Mouse (Mus musculus) limb, embryonic 14.5 days (tissue): Measurements from ENCODE around the gene Gabarapl2. TPM values are rescaled to one million over a fixed set of nuclear protein-coding genes. Genes with fewer than 3 reads are reported as not detected.
"Not testable (repeated sequence)": the region's sequence is repeated elsewhere in the genome, so short reads cannot be mapped to it uniquely, and the experiment has no call there.

Source experiments
- ATAC-seq: fragments of 200-750 bp; cut with Nextera tagmentation; 2 replicates; pipeline ENCODE4 v1.8.0; 2017; ENCODE audit warnings: low read depth, moderate number of reproducible peaks, moderate TSS enrichment; ENCODE audit not compliant: low FRiP score
- DNase-seq: peaks from one replicate; pipeline ENCODE4 v3.0.0-alpha.2; 2015; ENCODE audit warnings: low spot score
- H3K27ac ChIP-seq: fragments of 300-500 bp; sonication (generic); replicated peaks from 2 replicates; pipeline ENCODE4 v1.5.1; 2014; ENCODE audit warnings: low read depth, mild to moderate bottlenecking, low read length, moderate library complexity, mixed read lengths
- H3K27me3 ChIP-seq: fragments of 300-500 bp; sonication (generic); 2 replicates; pipeline ENCODE4 v1.6.1; 2014; ENCODE audit warnings: low read length, mixed read lengths; ENCODE audit not compliant: control insufficient read depth, insufficient read depth
- H3K36me3 ChIP-seq: fragments of 300-500 bp; sonication (generic); 2 replicates; pipeline ENCODE4 v1.6.1; 2014; ENCODE audit warnings: mild to moderate bottlenecking, low read length, moderate library complexity, mixed read lengths; ENCODE audit not compliant: control insufficient read depth, insufficient read depth
- H3K4me1 ChIP-seq: fragments of 300-500 bp; sonication (generic); 2 replicates; pipeline ENCODE4 v1.6.1; 2014; ENCODE audit warnings: antibody characterized with exemption, low read length, mixed read lengths; ENCODE audit not compliant: control insufficient read depth, insufficient read depth
- H3K4me2 ChIP-seq: fragments of 300-500 bp; sonication (generic); replicated peaks from 2 replicates; pipeline ENCODE4 v1.6.1; 2014; ENCODE audit warnings: low read depth, mild to moderate bottlenecking, low read length, moderate library complexity; ENCODE audit not compliant: severe bottlenecking
- H3K4me3 ChIP-seq: fragments of 300-500 bp; sonication (generic); replicated peaks from 2 replicates; pipeline ENCODE4 v1.5.1; 2014; ENCODE audit warnings: low read length
- H3K9ac ChIP-seq: fragments of 300-500 bp; sonication (generic); 2 replicates; pipeline ENCODE4 v1.6.1; 2014; ENCODE audit warnings: mild to moderate bottlenecking, low read depth, low read length, moderate library complexity; ENCODE audit not compliant: severe bottlenecking
- H3K9me3 ChIP-seq: fragments of 300-500 bp; sonication (generic); 2 replicates; pipeline ENCODE4 v1.6.1; 2016; ENCODE audit warnings: low read length; ENCODE audit not compliant: control insufficient read depth
- POLR2A ChIP-seq: fragments of 200-500 bp; IDR thresholded peaks from 2 replicates; pipeline ENCODE4 v1.8.0; 2012; ENCODE audit warnings: inconsistent platforms, mild to moderate bottlenecking, moderate library complexity, borderline replicate concordance; ENCODE audit not compliant: insufficient read depth, insufficient read length; ENCODE audit errors: extremely low read depth
- WGBS: fragments of 180-500 bp; shearing (Covaris S2); extraction: QIAGEN DNeasy Blood & Tissue Kit; methylation state at CpG from one replicate; pipeline ENCODE4 v1.1.7; 2014; 5-methylcytosine and 5-hydroxymethylcytosine counted together
- polyA plus RNA-seq, 2 experiments: library from polyadenylated mRNA; depleted of rRNA in 1 of 2; stranded (reverse) in 1 of 2; unstranded in 1 of 2; fragments of >200 nt; fragmentation: Nextera tagmentation in 1 of 2; extraction: Ambion mirVana in 1 of 2; gene quantifications; 2 replicates each; pipeline versions ENCODE4 v1.2.1 to v1.2.3; 2012 to 2014

The Gabarapl2 gene
- polyA plus RNA-seq, 2 experiments: 56.6 to 148 TPM

DNA sequence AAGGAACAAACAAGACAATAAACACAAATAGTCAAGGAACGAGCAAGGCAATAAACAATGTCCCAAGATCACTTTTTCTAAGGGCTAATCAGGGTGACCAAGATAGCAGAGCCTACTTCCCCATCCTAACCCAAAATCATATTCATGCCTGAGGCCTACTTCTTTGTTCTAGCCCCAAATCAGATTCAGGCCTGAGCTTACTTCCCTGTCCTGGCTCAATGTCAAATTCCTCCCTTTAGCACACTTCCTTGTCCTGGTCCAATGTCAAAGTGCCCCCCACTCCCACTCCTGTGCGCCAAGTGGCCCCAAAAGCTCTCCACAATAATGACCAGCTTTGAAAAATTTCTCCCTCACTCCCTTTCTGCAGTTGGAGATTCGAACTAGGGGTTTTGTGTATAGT, 3.3 kb upstream of the Gabarapl2 start:
- WGBS: 74% methylated on average over 3 of the region's 3 CpGs
- no peak for TF ChIP-seq POLR2A
- Histone ChIP-seq H3K9ac (no peak overlapping the region), H3K36me3 (peaks cover 4% of the 10 kb centered on the region), H3K4me1 (peaks cover 19% of the 10 kb centered on the region), H3K27ac (no peak overlapping the region), H3K9me3 (no peaks in the 10 kb centered on the region), H3K27me3 (no peaks in the 10 kb centered on the region), H3K4me2 (no peak overlapping the region), H3K4me3 (no peak overlapping the region)
- DNase-seq: no peak
- ATAC-seq: no peak

DNA sequence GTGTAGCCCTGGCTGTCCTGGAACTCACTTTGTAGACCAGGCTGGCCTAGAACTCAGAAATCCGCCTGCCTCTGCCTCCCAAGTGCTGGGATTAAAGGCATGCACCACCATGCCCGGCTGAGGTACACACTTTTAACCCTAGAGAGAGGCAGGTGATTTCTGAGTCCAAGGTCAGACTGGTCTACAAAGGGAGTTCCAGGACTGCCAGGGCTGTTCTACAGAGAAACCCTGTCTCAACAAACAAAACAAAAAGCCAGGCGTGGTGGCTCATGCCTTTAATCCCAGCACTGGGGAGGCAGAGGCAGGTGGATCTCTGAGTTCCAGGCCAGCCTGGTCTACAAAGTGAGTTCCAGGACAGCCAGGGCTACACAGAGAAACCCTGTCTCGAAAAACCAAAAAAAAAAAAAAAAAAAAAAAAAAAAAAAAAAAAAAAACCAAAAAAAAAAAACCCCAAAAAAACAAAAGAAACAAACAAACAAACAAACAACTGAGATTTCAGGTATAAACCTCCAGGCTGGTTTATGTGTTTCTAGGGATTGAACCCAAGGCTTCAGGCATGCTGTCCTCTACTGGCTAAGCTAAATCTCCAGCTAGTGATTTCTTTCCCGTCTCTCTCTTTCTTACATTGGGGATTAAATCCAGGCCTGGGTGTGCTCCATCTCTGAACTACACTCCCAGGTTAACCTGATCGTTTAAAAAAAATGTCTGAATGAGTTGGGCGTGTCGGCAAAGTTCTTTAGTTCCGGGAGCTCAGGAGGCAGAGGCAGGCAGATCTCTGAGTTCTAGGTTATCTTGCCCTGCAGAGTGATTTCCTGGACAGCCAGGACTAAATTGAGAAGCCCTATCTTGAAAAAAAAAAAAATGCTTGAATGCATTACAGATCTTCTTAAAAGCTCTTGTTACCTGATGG, 2.2 kb upstream of the Gabarapl2 start:
- not testable (repeated sequence) for H3K27ac ChIP-seq, H3K36me3 ChIP-seq, ATAC-seq, DNase-seq, H3K9me3 ChIP-seq, H3K4me3 ChIP-seq, H3K9ac ChIP-seq, H3K4me2 ChIP-seq, H3K27me3 ChIP-seq
- peaks cover 12% of the 10 kb centered on the region for H3K4me1 ChIP-seq
- WGBS: 82% methylated on average over 9 of the region's 9 CpGs

DNA sequence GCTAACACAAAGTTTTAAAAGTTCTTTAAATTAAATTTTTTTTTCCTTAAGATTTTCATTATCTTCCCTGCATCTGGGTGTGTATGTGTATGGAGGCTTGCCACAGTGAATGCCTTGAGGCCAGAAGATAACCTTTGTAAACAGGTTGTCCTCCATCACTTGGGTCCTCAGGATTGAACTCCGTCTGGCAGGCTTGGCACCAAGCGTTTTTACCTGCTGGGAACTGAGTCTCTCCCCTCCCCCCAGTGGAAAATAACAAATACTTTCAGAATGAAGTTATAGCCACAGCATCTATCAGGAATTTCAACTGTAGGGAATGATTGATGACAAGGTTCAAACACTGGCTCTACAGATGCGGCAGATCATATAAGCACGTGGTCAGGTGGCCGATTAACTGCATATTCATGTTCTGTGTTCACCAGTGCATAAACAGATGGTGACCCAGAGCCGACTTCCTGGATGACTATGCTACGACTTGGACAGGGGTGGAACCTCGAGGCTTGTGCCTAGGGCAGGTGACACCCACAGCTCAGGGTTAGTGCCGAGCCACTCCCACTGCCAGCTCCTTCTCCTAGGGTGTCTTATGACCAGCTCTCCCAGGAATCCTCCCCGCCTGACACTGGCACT, 874 bp upstream of the Gabarapl2 start:
- H3K27ac ChIP-seq: 0 out of 2 replicates have a peak overlapping the region, but pooled peaks have one; percentile 0
- DNase-seq (peak; percentile 16), ATAC-seq (peak; percentile 28)
- H3K4me1 ChIP-seq: peaks cover 12% of the 10 kb centered on the region
- peak overlapping the region; percentile 91 for H3K4me2 ChIP-seq
- 8% methylated on average over 10 of the region's 10 CpGs for WGBS
- peak overlapping the region; percentile 12 for H3K9ac ChIP-seq
- no peak for TF ChIP-seq POLR2A
- H3K27me3 ChIP-seq: no peaks in the 10 kb centered on the region
- no peaks in the 10 kb centered on the region for H3K9me3 ChIP-seq
- H3K4me3 ChIP-seq: peak overlapping the region; percentile 87
- peaks cover 16% of the 10 kb centered on the region for H3K36me3 ChIP-seq

DNA sequence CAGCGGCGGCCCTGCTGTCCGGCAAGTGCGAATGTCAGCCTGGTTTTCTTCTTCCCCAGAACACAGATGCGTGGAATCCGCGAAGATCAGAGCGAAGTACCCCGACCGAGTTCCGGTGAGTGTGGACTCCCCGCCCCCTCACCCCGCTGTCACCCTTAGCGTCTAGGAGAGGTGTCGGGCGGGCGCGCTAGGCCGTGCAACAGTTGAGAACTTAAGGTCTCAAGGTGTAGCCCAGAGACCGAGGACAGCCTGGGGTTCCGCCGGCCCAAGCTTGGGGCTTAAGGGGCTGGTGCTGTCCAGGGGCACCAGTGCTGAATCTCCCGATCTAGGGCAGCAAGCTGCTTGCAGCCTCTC, 575 bp downstream of the Gabarapl2 start:
- TF ChIP-seq POLR2A: no peak
- no peaks in the 10 kb centered on the region for H3K9me3 ChIP-seq
- H3K4me3 ChIP-seq: peak overlapping the region; percentile 87
- DNase-seq (peak; percentile 51), ATAC-seq (no peak)
- under 1% methylated on average over 21 of the region's 23 CpGs for WGBS
- peaks cover 30% of the 10 kb centered on the region for H3K36me3 ChIP-seq
- H3K4me1 ChIP-seq: peaks cover 12% of the 10 kb centered on the region
- peak overlapping the region; percentile 91 for H3K4me2 ChIP-seq
- H3K27ac ChIP-seq: peak overlapping the region; percentile 45; the same call in 1 of the 2 replicates
- H3K9ac ChIP-seq: peak overlapping the region; percentile 71
- H3K27me3 ChIP-seq: no peaks in the 10 kb centered on the region

DNA sequence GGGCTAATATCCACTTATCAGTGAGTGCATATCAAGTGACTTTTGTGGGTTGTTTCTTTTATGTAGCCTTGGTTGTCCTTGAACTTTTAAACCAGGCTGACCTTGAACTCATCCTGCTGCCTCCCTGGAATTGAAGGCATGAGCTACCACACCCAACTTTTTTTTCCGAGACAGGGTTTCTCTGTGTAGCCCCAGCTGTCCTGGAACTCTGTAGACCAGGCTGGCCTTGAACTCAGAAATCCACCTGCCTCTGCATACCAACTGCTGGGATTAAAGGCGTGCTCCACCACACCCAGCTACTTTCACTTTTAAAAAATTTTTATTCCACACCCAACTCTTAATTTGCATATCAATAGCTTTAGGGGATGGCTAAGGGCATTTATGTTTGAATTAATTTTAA, 3.0 kb downstream of the Gabarapl2 start:
- Histone ChIP-seq H3K4me2 (no peak overlapping the region), H3K27me3 (no peaks in the 10 kb centered on the region), H3K9ac (no peak overlapping the region), H3K27ac (no peak overlapping the region), H3K4me1 (peaks cover 12% of the 10 kb centered on the region), H3K4me3 (no peak overlapping the region), H3K36me3 (peaks cover 50% of the 10 kb centered on the region), H3K9me3 (no peaks in the 10 kb centered on the region)
- TF ChIP-seq POLR2A: no peak
- ATAC-seq: no peak
- no peak for DNase-seq
- 89% methylated on average over 2 of the region's 2 CpGs for WGBS
